Mouse (Mus musculus) embryonic facial prominence, embryonic 10.5 days (tissue): ENCODE data around the gene Olfr1246. TPM values are rescaled to one million over a fixed set of nuclear protein-coding genes. Genes with fewer than 3 reads are reported as not detected.
"Not testable (repeated sequence)": the region's sequence is repeated elsewhere in the genome, so short reads cannot be mapped to it uniquely, and the experiment has no call there.

Experiments
- DNase-seq: peaks from one replicate; pipeline ENCODE4 v3.0.0-alpha.2; 2017; ENCODE audit warnings: low spot score
- H3K27ac ChIP-seq: fragments of 300-500 bp; sonication (generic); replicated peaks from 2 replicates; pipeline ENCODE4 v1.5.1; 2016; ENCODE audit warnings: mild to moderate bottlenecking
- H3K27me3 ChIP-seq: fragments of 300-500 bp; sonication (generic); replicated peaks from 2 replicates; pipeline ENCODE4 v1.6.1; 2016; ENCODE audit warnings: low read depth, mild to moderate bottlenecking; ENCODE audit not compliant: poor library complexity, severe bottlenecking
- H3K36me3 ChIP-seq: fragments of 300-500 bp; sonication (generic); replicated peaks from 2 replicates; pipeline ENCODE4 v1.6.1; 2016; ENCODE audit warnings: mild to moderate bottlenecking, moderate library complexity
- H3K4me1 ChIP-seq: fragments of 300-500 bp; sonication (generic); 2 replicates; pipeline ENCODE4 v1.6.1; 2016
- H3K4me3 ChIP-seq: fragments of 300-500 bp; sonication (generic); 2 replicates; pipeline ENCODE4 v1.5.1; 2016; ENCODE audit warnings: mild to moderate bottlenecking, moderate library complexity
- H3K9me3 ChIP-seq: fragments of 300-500 bp; sonication (generic); 2 replicates; pipeline ENCODE4 v1.6.1; 2016; ENCODE audit warnings: mild to moderate bottlenecking
- WGBS: fragments of 180-500 bp; shearing (Covaris S2); methylation state at CpG from one replicate; pipeline ENCODE4 v1.1.7; 2016; 5-methylcytosine and 5-hydroxymethylcytosine counted together
- polyA plus RNA-seq: library from polyadenylated mRNA; unstranded; fragments of >200 nt; fragmentation: Nextera tagmentation; extraction: Ambion mirVana; gene quantifications from 2 replicates; pipeline ENCODE4 v1.2.1, GENCODE M21; 2016

The Olfr1246 gene
- not detected in 2 replicates for polyA plus RNA-seq

DNA sequence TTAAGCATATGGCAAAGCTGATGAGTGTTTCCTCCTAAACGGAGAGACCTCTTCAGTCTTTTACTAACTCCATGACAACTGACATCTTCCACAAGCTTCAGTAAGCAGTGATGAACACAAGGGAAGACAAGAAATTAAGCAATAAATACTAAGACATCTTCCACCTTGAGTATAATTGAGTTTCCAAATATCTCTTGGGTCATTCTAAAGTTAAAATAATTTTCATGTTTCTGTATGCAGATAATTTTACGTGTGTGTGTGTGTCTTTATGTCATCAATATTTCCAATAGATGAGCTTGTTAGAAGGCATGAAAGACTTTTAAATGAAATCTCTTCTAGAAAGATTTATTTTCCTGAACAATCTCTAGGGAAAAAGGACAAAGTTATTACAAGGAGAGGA is at the start of gene Olfr1246:
Olfr1246 (minus strand) TSS at position 101 of the 400 bp plus-strand sequence.
- Histone ChIP-seq H3K36me3 (no peaks in the 10 kb centered on the region), H3K27me3 (no peaks in the 10 kb centered on the region), H3K4me3 (no peak within 1 kb of the TSS), H3K9me3 (no peaks in the 10 kb centered on the region), H3K27ac (no peak within 1 kb of the TSS), H3K4me1 (no peaks in the 10 kb centered on the region)
- DNase-seq = no peak
- WGBS = 77% methylated on average over 2 of the region's 2 CpGs

DNA sequence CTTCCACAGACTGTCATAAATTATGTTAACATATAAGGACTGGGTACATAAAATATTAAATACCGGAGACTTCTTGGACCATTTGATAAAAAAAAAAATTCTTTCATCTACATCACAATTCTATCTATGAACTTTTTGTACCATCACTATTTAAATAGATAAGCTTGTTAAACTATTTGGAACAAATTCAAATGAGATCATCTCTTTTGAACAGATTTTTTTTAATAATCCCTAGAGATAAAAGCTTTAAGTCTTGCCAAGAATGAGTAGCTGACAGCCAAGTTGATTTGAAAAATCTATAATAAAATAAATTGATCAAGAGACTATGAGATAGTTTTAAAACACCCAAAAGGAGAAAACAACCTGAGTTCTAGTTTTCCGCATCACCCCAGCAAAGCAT is 41.9 kb upstream of the Olfr1246 start, which contains the start of gene Olfr1249:
Olfr1249 (minus strand) TSS at position 101 of the 400 bp plus-strand sequence.
- 95% methylated on average over 2 of the region's 2 CpGs for WGBS
- H3K27ac ChIP-seq = no peak within 1 kb of the TSS

DNA sequence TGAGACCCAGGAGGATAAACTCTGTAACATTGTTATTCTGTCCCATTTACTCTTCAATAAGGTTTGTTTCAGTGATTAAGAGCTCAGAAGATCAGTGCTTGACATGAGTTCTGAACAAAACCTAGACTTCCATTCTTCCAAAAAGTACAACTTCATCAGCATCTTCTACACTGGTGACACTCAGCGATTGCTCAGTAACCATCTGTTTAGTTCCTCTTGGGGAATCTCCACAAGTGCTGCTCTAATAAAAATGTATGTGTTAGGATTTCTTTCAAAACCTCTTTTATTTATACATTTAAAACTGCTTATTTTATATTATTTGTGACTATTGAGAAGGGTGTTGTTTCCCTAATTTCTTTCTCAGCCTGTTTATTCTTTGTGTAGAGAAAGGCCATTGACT is 25.2 kb upstream of the Olfr1246 start, which contains the start of gene Olfr1248:
Olfr1248 (minus strand) TSS at position 101 of the 400 bp plus-strand sequence.
- not testable (repeated sequence) for H3K27ac ChIP-seq, H3K27me3 ChIP-seq, H3K9me3 ChIP-seq, DNase-seq, H3K4me3 ChIP-seq, H3K4me1 ChIP-seq, H3K36me3 ChIP-seq
- WGBS = 96% methylated on average over 1 of the region's 1 CpGs

More for the DNA sequence above, 41.9 kb upstream of the Olfr1246 start, which contains the start of gene Olfr1249:
- H3K4me1 ChIP-seq = no peaks in the 10 kb centered on the region
- no peak within 1 kb of the TSS for H3K4me3 ChIP-seq
- no peaks in the 10 kb centered on the region for H3K27me3 ChIP-seq
- DNase-seq = no peak
- no peaks in the 10 kb centered on the region for H3K9me3 ChIP-seq
- no peaks in the 10 kb centered on the region for H3K36me3 ChIP-seq

DNA sequence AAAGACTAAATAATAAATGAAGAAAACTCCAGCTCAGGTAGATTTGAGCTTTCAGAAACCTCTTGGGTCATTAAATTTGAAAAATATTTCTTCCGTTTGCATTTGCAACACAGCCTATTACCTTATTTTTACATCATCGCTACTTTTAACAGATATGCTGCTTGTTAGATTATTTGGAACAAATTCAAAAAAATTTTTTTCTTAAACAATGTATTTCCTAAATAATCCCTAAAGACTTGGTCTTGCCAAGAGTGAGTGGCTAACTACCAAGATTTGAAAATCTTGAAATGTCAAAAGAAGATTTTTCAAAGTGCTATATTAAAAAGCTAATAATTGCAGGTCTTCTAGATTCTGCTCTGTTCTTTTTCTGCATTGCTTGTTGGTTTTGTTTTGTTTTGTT is 21.1 kb upstream of the Olfr1246 start, which contains the start of gene Olfr1247:
Olfr1247 (minus strand) TSS at position 101 of the 400 bp plus-strand sequence.
- Histone ChIP-seq H3K27me3 (no peaks in the 10 kb centered on the region), H3K4me3 (no peak within 1 kb of the TSS), H3K36me3 (no peaks in the 10 kb centered on the region), H3K27ac (no peak within 1 kb of the TSS), H3K4me1 (no peaks in the 10 kb centered on the region), H3K9me3 (no peaks in the 10 kb centered on the region)
- DNase-seq = no peak
- WGBS = 95% methylated on average over 2 of the region's 2 CpGs

DNA sequence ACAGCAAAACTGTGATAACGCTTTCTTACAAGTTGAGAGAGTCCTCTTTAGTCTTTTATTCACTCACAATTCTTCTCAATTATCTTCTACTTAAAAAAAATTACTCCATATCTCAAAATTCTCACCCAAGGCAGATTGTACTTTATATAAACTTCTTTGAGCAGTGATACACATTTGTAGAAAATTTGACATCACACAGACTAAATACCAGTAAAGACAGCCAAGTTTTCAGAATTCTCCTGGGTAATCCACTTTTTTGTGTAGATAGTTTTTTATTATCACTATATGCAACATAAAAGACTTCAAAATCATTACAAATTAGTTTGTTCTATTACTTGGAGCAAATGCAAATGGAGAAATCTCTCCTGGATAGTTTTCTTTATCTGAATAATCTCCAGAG is 14.6 kb downstream of the Olfr1246 start, which contains the start of gene Olfr1245:
Olfr1245 (minus strand) TSS at position 101 of the 400 bp plus-strand sequence.
- WGBS = 93% methylated on average over 1 of the region's 1 CpGs
- H3K36me3 ChIP-seq = no peaks in the 10 kb centered on the region
- no peaks in the 10 kb centered on the region for H3K27me3 ChIP-seq
- no peaks in the 10 kb centered on the region for H3K9me3 ChIP-seq
- H3K4me3 ChIP-seq = no peak within 1 kb of the TSS
- no peak for DNase-seq
- H3K4me1 ChIP-seq = no peaks in the 10 kb centered on the region
- no peak within 1 kb of the TSS for H3K27ac ChIP-seq

DNA sequence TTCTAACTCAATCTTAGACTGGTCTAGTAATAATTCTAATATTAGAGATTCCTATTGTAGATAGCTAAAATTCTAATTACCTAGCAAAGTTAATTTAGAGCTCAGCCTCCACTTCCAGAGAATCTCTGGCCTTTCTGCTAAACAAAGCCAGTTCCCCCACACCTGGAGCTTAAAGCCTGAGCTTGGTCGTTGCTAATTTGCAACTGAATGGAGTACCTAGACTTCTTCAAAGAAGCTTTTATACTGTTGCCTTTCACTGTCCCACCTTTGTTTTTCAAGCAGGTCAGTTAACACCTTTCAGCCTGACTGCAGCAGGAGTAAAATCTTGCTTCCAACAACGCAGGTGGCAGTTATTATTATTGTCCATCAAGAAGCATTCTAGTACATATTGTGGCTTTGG is 30.3 kb downstream of the Olfr1246 start:
- H3K4me3 ChIP-seq, H3K4me1 ChIP-seq, H3K27ac ChIP-seq, H3K27me3 ChIP-seq, H3K36me3 ChIP-seq, H3K9me3 ChIP-seq, DNase-seq: not testable (repeated sequence)
- WGBS = 60% methylated on average over 2 of the region's 2 CpGs

DNA sequence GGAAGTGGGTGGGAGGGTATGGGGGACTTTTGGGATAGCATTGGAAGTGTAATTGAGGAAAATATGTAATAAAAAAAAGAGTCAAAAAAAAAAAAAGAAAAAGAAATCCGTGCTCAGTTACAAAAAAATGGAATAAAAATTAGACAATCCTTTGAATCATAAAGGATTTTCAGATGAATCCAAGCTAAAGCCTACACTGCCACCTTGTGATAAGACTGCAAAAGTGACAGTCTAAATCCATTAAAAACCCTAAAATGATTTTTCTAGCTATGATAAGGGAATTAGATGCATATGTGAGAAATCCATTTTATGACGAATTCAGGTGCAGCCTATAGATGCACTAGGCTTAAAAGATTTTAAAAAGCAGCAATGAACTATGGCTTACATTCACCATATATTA is 48.4 kb downstream of the Olfr1246 start:
- no peak overlapping the region for H3K27ac ChIP-seq
- 61% methylated on average over 2 of the region's 2 CpGs for WGBS
- H3K27me3 ChIP-seq = no peaks in the 10 kb centered on the region
- no peak overlapping the region for H3K4me3 ChIP-seq
- no peaks in the 10 kb centered on the region for H3K36me3 ChIP-seq
- H3K9me3 ChIP-seq = no peaks in the 10 kb centered on the region
- H3K4me1 ChIP-seq = no peaks in the 10 kb centered on the region
- no peak for DNase-seq

DNA sequence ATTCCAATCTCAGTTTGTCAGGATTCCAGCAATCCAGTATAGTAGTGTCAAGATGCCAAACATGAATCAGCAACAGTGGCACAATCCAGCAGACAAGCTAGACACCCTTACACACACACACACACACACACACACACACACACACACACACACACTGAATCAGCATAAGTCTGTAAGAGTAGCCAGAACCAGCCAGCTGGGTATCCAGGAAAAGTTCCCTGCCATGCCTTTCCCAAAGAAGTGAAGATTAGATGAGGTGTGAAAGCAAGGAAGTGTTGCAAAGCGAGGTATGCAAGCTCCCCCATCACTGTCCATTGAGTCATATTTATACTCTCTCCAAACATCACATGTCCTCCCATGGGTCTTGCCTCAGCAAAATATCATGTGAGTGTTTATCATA is 53.0 kb downstream of the Olfr1246 start:
- Histone ChIP-seq H3K4me3 (no peak overlapping the region), H3K9me3 (no peaks in the 10 kb centered on the region), H3K4me1 (no peaks in the 10 kb centered on the region), H3K27me3 (no peaks in the 10 kb centered on the region), H3K36me3 (no peaks in the 10 kb centered on the region), H3K27ac (no peak overlapping the region)
- WGBS = 78% methylated on average over 1 of the region's 1 CpGs
- no peak for DNase-seq

Other genes with a start within 250 kb of the Olfr1246 start
- gene Olfr1234, start 228.3 kb downstream of the Olfr1246 start, polyA plus RNA-seq = not detected in 2 replicates
- not detected in 2 replicates for gene Olfr1238, start 183.5 kb downstream of the Olfr1246 start, polyA plus RNA-seq
- not detected in 2 replicates for gene Olfr1239, start 172.8 kb downstream of the Olfr1246 start, polyA plus RNA-seq
- not detected in 2 replicates for gene Olfr1240, start 150.2 kb downstream of the Olfr1246 start, polyA plus RNA-seq
- not detected in 2 replicates for gene Olfr1241, start 106.0 kb downstream of the Olfr1246 start, polyA plus RNA-seq
- gene Olfr1242, start 94.8 kb downstream of the Olfr1246 start, polyA plus RNA-seq = not detected in 2 replicates
- gene Olfr1243, start 61.7 kb downstream of the Olfr1246 start, polyA plus RNA-seq = not detected in 2 replicates
- gene Olfr1245, start 14.7 kb downstream of the Olfr1246 start, polyA plus RNA-seq = not detected in 2 replicates
- not detected in 2 replicates for gene Olfr1247, start 21.0 kb upstream of the Olfr1246 start, polyA plus RNA-seq
- not detected in 2 replicates for gene Olfr1248, start 25.1 kb upstream of the Olfr1246 start, polyA plus RNA-seq
- gene Olfr1249, start 41.8 kb upstream of the Olfr1246 start, polyA plus RNA-seq = not detected in 2 replicates
- gene Olfr1250, start 68.3 kb upstream of the Olfr1246 start, polyA plus RNA-seq = not detected in 2 replicates
- gene Olfr1251, start 78.8 kb upstream of the Olfr1246 start, polyA plus RNA-seq = not detected in 2 replicates
- not detected in 2 replicates for gene Olfr1252, start 131.9 kb upstream of the Olfr1246 start, polyA plus RNA-seq
- gene Olfr1253, start 163.9 kb upstream of the Olfr1246 start, polyA plus RNA-seq = not detected in 2 replicates
- gene Olfr1254, start 200.5 kb upstream of the Olfr1246 start, polyA plus RNA-seq = not detected in 2 replicates
- gene Olfr1255, start 218.9 kb upstream of the Olfr1246 start, polyA plus RNA-seq = not detected in 2 replicates
- not detected in 2 replicates for gene Olfr1256, start 248.4 kb upstream of the Olfr1246 start, polyA plus RNA-seq